Mouse (Mus musculus) left cerebral cortex, adult 8-10 months (tissue): Measurements from ENCODE around the gene Nlrp6. TPM values are rescaled to one million over a fixed set of nuclear protein-coding genes. Genes with fewer than 3 reads are reported as not detected.
"Not testable (repeated sequence)": the region's sequence is repeated elsewhere in the genome, so short reads cannot be mapped to it uniquely, and the experiment has no call there.

Experiments
- DNase-seq, 2 experiments: peaks; one replicate each; pipeline ENCODE4 v3.0.0; 2022; ENCODE audit warnings: low spot score in 2 of 2
- total RNA-seq, 4 experiments: library from RNA; stranded (reverse); gene quantifications; 2 replicates each; pipeline ENCODE4 v1.2.4; 2022

Nlrp6 gene
- total RNA-seq, 4 experiments from 2014 or later: 0.54 to 1.1 (median 0.92) TPM

DNA sequence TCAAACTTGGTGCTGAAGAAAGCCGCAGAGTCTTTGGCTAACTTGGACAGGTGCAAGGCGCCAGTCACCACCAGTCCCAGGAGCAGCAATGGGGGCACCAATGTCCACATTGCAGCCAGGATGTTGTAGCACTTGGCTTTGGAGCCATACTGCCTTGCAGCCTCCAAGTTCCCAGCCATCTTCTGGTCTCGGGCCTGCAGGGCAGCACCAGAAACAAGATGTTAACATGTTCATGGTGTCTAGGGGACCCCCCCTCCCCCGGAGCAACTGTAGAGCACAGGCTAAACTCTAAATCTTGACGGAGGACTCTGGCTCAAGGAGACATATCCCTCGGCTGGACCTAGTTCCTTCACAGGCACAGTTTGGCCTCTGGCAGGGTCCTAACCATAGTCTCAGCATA is 28.6 kb downstream of the Nlrp6 start:
- DNase-seq: no peak

DNA sequence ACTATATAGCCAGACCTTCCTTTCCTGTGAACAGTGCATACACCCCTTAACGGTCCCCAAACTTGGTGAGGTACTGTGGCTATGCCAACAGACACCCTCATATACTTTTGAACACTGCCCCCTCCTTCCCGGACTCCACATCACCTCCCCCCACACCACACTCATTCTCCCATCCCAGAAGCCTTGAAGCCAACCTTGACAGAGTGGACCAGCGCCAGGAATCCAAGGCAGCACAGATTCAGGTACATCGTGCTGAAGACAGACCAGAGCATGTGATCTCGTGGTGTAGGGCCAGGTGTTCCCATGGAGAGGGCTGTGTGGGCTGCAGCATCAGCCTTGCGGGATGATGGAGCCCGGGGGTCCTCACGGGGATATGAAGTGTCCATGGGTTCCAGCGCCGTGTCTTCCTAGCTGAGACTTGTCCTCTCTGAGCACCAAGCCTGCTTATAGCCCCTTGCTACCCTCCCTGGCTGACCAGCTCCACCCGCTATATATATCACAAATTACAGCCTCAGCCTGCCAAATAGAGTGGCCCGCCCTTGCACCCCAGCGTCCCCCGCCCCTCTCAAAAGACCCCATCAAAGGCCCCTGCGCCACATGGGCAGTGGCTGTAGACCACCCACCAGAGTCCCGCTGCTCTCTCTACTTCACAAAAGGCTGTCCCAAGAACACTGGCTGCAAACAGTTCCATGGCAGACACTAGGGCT is 29.3 kb downstream of the Nlrp6 start, which contains the start of gene Ifitm5:
Ifitm5 (minus strand) TSS at position 468 of the 707 bp plus-strand sequence.
- DNase-seq: no peak

DNA sequence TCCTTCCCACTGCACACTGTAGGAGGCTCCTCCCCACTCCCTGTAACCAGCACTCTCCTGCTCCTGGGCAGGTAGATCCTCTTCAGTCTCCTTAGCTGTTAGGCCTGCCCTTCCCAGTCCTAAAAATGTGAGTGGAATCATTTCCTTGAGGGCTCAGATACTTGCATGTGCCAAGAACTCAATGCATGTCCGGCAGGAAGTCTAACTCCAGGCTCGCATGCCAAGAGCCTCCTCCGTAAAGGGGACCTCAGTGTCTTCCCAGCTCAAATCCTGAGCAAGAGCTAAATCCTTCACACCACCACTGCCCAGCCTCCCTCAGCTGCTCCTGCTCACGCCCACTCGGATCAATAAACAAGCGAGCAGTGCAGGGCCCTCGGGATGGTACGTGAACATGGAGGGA is 30.3 kb downstream of the Nlrp6 start:
- DNase-seq: no peak

DNA sequence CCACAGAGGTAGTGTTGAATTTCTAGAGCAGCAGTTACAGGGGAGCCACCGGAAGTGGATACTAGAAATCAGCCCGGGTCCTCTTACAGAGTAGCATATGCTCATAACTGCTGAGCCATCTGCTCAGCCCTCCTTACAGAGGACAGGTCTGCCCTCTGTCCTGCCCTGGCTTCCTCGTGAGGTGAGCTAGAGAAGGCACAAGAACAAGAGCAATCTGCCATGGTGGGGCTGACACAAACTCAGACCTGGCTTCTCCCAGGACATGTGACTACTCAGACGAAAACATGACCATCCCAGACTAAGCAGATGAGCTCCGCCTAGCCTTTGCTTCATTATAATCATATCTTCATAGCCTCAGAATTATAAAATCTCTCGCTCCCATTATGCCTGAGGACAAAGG is 31.1 kb downstream of the Nlrp6 start:
- DNase-seq: no peak

DNA sequence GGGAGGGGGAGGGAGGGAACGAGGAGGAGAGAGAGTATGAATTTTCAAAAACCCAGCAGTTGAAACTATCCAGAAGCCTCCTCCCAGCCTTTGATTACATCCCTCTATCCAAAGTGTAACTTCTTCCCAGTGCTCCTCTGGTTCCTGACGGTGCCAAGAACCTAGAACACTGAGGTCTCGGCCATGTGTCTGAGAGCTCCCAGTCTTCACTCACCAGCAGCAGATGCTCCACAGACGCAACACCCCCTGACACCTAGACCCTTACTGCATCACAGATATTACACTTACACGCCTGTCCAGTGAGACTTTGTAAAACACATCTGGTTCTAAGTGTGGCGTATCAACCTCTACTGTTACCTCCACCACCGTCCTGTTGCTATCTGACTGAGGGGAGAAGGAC is 31.7 kb downstream of the Nlrp6 start:
- no peak for DNase-seq

DNA sequence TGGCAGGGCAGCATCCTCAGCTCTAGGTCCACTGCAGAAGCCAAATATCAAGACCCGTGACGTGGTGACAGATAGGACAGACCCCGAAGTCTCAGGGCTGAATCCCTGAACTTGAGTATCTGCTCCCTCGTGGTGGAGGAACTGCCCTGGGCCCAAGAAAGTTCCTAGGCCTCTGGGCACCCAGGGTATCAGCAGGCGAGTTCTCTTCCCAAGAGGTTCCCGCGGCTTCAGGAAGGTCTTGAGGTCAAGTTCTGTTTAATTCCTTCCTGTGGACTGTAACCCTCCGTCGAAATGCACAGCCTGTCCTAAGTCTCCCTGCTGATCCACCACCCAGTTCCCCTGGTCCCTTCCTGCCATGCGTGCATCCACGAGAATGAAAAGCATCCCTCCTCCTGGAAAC is 32.4 kb downstream of the Nlrp6 start:
- DNase-seq: no peak

DNA sequence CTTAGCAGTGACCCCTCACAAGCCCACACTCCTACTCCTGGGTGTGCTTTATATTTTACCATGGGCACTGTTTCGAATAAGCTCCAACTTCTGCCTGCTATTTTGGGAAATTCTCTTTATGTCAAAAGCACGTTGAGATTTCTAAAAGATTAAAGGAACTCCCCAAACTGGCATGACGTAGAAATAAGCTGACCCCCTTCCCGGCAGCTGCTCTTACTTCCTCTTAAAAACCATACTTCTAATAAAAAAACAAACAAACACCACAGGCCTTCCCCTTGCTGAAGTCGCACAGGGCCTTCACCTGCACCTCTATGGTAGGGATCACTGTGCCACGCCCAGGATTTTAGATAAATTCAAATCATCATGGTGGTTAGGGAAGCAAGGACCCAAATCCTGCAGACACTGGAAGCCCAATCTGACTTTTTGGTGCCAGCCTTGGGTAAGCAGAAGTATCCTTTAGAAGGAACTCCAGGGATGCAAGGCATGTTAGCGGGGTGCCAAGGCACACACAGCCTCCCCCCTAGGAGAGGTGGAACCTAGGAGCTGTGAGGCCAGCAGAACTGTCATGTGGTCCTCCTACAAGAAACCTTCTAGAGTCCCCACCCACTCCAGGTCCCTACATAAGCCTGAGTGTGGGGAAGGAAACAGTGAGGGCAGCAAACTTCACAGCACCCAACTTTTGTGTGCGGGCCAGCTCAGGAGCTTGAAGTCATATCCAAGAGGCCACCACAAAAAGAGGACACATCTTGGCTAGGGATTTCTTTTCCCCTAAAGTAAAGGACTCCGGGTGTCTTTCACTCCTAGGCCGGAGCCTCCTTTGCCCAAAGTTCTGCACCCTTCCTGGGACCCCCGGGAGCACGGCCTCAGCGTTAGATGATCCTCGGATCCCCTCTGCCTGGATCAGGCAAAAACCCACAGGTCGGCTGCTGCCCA is 33.4 kb downstream of the Nlrp6 start:
- DNase-seq: no peak

DNA sequence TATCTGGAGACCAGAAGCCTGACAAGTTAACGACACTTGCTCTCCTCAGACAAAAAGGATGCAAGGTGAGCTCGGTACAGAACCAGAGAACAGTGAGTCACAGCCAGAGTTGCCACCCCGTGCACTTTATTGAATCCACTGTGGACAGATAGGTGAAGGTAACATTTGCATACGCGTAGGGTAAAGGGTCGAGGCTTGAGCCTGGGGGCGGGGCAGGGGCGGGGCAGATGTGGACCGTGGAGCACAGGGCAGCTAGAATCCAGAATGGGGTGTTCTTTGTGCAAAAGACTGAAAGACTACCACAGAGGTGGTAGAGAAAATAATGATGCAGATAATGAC is 34.0 kb downstream of the Nlrp6 start:
- no peak for DNase-seq

DNA sequence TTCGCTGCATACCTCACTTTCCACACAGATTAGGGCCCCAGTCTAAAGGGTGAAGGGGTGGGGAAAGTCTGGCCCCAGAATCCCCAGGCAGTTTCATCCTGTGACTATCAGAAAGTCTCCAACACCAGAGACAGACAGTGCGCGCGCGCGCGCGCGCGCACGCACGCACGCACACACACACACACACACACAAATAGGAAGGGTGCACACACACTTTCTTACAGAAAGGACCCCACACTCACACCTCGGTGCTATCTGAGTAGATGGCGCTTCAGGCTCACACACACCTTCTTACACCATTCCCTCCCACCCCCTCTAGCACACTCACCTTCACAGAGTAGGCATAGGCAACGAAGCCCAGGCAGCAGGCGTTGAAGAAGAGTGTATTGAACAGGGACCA is 34.6 kb downstream of the Nlrp6 start:
- DNase-seq: no peak

DNA sequence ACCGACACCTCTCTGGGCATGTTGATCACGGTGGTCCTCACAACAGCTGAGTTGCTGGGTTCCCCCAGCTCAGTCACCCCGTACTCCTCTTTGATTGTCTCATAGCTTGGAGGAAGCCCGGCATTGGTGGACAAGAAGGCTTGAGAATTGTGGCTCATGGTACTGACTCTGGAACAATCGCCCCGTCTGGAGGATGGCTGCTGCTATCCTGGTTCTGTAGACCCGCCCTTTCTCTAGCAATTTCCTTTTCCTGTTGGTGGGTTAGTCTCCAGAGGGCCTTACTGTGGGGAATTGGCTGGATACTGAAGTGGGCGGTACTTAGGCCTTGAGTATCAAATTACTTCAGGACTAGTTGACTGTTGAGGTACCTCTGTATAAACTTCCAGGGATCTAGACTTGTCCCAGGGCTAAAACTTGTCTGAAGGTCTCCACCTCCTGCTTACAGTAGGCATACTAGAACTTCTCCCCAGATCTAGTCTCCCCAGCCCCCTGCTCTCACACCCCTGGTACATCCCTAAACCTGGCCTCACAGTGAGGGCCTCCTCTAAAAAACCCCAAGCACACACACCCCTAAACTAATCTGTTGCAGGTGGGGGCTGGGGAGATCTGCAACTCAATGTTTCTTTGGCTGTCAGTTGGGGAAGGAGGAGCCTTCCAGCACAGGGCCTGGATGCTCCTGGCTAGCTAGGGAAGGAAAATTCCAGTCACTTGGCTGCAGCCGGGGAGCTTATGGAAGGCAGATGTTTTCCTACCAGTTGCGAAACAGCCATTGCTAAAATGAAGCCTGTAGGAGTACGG is 35.3 kb downstream of the Nlrp6 start, which contains the start of the genes Gm45717 and Ifitm2:
Gm45717 (minus strand) TSS at position 180 of the 798 bp plus-strand sequence.
Ifitm2 (minus strand) TSS at position 230 of the 798 bp plus-strand sequence.
- peak in 1 of 2 experiments; percentile 46 for DNase-seq

DNA sequence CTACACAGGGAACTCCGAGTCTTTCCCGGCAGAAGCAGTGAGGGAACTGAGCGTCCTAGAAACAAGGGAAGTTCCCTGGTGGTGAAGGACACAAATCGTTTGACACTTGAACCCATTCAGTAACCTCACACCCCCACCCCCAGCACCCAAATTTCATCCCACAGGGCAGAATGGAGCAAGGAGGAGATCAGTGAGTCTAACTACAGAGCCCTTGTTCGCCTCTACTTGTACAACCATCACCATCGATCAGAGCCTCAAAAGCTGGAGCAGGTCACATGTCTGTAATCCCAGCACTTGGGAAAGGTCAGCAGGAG is 35.8 kb downstream of the Nlrp6 start:
- no peak for DNase-seq

DNA sequence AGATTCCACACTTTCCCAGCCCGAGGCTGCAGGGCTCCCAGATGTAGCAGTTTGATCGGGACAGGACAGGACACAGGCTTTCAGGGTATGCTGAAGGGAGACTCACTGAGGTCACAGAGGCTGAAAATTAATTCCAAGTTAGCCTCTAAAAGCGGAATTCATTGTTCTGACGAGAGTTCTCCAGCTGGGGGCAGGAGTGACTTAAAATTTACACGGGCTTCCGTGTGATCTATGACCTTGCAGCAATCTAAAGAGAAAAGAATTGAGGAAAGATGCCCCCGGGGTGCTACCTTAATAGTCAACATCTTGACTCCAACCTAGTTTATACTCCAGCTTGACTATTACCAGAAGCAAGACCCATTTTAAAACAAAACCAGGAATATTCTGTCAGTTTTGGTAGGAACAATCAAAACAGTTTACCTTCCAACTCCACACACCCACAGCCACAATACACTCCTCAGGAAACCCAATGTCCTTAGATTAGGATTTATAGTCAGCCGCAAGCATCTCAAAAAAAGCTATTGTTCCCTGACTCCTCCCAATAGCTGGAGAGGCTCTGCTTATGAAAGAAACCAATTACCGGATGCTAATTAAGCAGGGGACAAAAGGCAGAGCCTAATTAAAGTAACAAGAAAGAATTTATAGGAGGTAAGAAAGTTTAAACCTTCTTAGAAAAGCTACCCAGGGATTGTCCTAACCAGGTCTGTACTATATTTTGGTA is 38.6 kb downstream of the Nlrp6 start:
- no peak for DNase-seq

DNA sequence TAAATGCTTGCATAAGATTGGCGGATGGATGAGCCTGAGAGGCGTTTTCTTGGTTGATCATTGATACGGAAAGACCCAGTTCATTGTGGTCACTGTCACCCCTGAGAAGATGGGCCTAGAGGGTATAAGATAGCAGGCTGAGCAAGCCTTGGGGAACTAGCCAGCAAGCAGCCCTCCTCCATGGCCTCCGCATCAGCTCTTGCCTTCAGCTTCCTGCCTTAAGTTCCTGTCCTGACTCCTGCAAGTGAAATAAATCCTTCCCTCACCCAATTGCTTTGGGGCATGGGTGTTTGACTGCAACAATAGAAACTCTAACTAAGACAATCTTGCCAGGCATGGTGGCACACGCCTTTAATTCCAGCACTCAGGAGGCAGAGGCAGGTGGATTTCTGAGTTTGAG is 39.3 kb downstream of the Nlrp6 start:
- DNase-seq: no peak

DNA sequence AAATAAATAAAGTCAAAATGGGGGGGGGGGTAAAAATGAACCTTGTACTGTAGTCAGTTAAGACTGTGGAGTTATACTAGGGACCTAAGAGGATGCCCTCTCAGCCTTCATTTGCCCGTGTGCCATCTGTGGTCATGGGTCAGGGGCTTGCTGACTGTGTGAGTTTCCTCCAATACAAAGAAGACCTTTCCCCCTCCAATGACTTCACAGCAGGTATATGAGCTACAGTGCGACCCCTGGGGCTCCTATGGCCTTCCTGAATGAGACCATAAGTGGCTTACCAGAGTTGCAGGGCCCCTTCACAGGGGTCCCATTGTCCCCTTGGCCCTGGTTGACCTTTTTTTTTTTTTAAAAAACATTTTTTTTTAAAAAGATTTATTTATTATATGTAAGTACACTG is 40.7 kb downstream of the Nlrp6 start:
- DNase-seq: no peak

DNA sequence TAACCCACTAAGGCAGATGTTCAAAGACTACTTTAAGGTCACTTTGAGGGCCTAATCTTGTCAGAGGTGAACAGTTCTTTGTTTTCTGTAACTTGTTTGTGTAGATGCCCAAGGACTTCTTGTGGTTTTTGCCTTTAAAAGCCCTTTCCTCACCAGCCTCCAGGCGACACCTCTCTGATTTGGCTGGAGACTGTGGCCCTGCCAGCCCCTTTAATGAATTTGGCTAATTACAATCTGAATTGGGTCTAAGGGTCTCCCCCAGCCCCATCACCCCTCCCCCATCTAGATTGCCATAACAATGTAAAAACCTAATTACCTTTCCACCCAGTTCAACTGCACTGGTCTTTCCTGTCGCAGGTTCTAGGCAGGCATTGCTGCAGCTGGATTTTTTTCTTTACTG is 42.0 kb downstream of the Nlrp6 start:
- no peak for DNase-seq

DNA sequence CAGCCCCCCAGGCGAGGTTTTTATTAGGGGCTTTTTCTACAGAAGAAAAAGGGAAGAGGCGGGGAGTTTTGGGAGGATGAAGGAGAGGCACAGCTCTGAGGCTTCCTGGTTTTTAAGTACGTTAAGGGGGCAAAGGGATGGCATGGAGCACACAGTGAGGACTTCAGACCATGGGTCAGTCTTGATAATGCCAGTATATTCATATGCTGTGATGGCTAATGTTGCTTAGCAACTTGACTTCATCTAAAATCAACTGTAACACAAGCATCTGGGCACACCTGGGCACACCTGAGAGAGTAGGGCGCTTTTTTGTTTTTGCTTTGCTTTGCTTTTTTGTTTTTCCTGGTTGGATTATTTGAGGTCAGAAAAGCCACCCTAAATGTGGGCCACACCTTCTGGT is 46.2 kb downstream of the Nlrp6 start, which contains the start of gene Ifitm1:
Ifitm1 (plus strand) TSS at position 301 of the 400 bp plus-strand sequence.
- no peak for DNase-seq

DNA sequence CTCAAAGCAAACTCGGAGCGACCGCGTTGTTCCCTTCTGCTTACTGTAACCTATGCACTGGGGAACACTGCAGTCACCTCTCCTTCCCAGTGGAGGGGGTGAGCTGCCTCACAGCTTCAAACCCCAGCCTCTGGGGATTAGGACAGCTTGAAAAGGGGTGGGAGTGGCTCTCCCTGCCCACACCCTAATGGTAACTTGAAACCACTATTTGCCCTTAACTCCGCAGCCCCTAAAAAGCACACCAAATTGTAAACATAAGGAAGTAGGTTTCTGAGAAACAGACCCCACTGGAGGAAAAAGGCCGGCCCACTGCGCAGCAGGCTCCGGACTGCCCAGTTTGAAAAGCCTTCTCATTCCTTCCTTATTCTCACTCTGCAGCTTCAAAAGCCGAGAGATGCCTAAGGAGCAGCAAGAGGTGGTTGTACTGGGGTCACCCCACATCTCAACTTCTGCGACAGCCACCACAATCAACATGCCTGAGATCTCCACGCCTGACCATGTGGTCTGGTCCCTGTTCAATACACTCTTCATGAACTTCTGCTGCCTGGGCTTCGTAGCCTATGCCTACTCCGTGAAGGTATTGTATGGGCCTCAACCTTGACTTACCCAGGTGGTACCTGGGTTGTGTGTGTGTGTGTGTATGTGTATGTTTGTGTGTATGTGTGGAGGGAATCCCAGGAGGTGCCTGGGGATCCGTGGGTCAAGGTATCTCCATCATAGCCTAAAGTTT is 47.3 kb downstream of the Nlrp6 start:
- no peak for DNase-seq

DNA sequence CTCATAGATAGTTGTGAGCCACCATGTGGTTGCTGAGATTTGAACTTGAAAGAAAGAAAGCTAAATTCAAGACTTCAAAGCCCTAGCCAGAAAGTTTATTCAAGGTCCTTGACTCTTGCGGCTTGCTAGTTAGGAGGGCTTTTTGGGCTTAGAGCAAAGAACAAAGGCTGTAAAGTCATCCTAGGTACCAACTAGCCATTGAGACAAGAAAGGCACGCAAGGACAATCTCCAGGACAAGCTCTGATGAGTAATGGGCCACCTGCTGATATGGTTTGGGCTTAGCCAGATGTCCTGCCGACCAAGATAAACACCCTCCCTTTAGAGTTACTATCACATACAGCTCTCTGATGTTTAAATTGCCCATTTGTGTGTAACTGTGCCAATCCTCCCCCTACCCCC is 48.0 kb downstream of the Nlrp6 start:
- not testable (repeated sequence) for DNase-seq

DNA sequence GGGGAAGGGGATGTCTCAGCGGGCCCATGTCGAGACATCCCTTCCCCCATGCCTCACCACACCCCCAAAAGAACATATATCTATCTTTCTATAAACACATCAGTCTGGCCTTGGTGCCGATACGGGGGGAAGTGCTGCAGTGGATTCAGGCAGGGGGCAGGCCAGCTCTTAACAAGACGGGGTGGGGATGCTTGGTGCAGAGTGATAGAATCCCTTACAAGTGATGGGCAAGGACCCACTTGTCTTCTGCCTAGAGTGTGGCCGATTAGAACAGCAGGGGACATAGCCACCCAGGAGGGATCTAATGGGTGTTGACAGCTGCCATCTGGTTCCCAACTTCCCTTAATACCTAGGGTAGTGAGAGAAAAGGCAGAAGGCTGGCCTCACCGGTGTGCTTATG is 50.2 kb downstream of the Nlrp6 start:
- no peak for DNase-seq

DNA sequence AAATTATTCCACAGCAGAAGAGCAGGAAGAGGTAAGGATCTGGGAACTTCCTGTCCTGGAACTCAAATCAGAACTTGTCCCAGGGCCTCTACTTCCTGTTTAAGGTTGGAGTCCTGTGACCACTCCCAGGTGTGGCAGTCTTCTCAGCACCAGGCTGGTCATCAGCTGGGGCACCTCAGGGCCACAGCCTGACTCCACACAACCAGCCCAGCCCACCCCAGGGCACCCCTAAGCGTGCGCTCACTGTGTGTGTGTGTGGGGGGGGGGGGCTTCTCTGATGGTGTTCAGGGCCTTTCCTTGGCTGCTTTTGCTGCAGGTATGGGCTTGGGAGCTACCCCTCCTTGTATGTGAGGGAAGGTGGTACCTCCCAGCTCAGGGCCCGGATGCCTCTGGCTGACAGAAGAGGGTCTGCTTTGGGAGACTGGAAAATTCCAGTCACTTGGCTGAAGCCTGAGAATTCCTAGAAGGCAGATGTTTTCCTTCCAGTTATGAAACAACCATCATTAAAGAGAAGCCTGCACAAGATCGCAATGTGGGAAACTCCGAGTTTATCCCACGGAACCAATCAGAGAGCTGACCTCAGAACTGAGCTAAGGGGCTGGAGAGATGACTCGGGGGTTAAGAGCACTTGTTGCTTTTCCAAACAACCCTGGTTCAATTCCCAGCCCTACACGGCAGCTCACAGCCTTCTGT is 50.9 kb downstream of the Nlrp6 start:
- no peak for DNase-seq
